In the genomic region with DNA sequence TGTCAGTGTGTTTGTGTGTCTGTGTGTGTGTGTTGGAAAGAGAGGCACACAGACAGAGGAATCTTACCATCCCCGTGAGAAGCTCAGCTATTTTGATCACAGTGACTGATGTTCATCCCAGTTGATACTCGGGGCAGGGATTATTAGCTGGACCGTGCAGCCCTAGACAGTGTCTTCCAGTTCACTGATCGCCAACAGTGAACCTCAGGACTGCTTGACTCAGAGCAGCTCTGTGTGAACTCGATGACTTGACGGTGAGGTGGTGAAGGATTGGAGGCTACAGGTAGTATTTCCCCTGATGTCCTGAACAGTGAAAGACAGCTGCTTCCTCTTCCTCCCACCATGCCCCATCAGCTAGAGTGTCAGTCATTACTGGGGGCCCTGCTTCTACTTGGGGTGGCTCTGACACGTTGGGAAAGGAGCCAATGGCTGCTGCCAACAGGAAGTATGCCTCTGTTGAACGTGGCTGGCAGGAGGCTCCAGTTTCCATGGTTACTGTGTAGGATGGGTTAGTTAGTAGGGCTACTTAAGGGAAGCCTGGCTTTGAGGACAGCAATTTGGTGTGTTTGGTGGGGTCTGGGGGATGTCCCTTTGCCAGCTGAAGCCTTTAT, we compare ENCODE assay signal across 8 mouse cellular contexts.
DNase-seq lines count a peak whose midpoint lies in the region; ATAC-seq and TF ChIP-seq lines count a peak whose summit lies in the region.

No protein-coding gene starts in this region.

- H3K4me1 ChIP-seq in midbrain, embryonic 15.5 days = peaks cover 73% of the 10 kb centered on the region
- H3K4me1 ChIP-seq in stomach, postnatal 0 days (replicated peaks; ENCODE audit: control insufficient read depth, insufficient read depth) = peaks cover 8% of the 10 kb centered on the region

- DNase-seq in layer of hippocampus, adult 8-10 months (ENCODE audit: low spot score in 2 of 2) = peak; percentile 51 to 57
- DNase-seq in layer of hippocampus, adult 11-12 months (ENCODE audit: low spot score) = no peak
- DNase-seq in Muller cell, postnatal 12 days (ENCODE audit: inconsistent ontology term) = peak; percentile 81
- DNase-seq in heart, adult 9 months (ENCODE audit: low spot score in 2 of 2) = no peak
- no peak for DNase-seq in stomach, postnatal 0 days (ENCODE audit: low spot score)
- no peak for DNase-seq in spleen, adult 12 weeks (ENCODE audit: low spot score)

- H3K27me3 ChIP-seq in midbrain, embryonic 15.5 days (replicated peaks) = no peaks in the 10 kb centered on the region
- H3K27me3 ChIP-seq in stomach, postnatal 0 days (ENCODE audit: control insufficient read depth, insufficient read depth, low read length) = no peaks in the 10 kb centered on the region

- WGBS in midbrain, embryonic 15.5 days = 33% methylated on average over 8 of the region's 8 CpGs
- WGBS in stomach, postnatal 0 days = 57% methylated on average over 8 of the region's 8 CpGs

- no peak for TF ChIP-seq EP300 in stomach, postnatal 0 days (optimal IDR thresholded peaks at IDR 0.05)

- no peak overlapping the region for H3K4me2 ChIP-seq in midbrain, embryonic 15.5 days
- no peak overlapping the region for H3K4me2 ChIP-seq in stomach, postnatal 0 days (replicated peaks; ENCODE audit: low read depth)

- TF ChIP-seq CTCF in stomach, postnatal 0 days (IDR thresholded peaks at IDR 0.05; ENCODE audit: low read depth) = no peak

- no peak overlapping the region for H3K9ac ChIP-seq in midbrain, embryonic 15.5 days
- no peak overlapping the region for H3K9ac ChIP-seq in stomach, postnatal 0 days (ENCODE audit: low read length)

- no peak overlapping the region for H3K4me3 ChIP-seq in midbrain, embryonic 15.5 days
- no peak overlapping the region for H3K4me3 ChIP-seq in stomach, postnatal 0 days (ENCODE audit: low read depth, low read length)

- peak overlapping the region; percentile 31; the same call in 1 of the 2 replicates for H3K27ac ChIP-seq in midbrain, embryonic 15.5 days
- H3K27ac ChIP-seq in stomach, postnatal 0 days (replicated peaks) = no peak overlapping the region

- peak; percentile 70 for ATAC-seq in granulocyte monocyte progenitor cell, adult 5-6 weeks (replicated peaks; ENCODE audit: poor library complexity, severe bottlenecking)
- peak; percentile 57 for ATAC-seq in midbrain, embryonic 15.5 days (replicated peaks)
- no peak for ATAC-seq in stomach, postnatal 0 days (ENCODE audit: low FRiP score, low TSS enrichment)

- no peaks in the 10 kb centered on the region for H3K9me3 ChIP-seq in midbrain, embryonic 15.5 days
- no peaks in the 10 kb centered on the region for H3K9me3 ChIP-seq in stomach, postnatal 0 days (ENCODE audit: control insufficient read depth, low read length)

- H3K36me3 ChIP-seq in midbrain, embryonic 15.5 days (replicated peaks) = no peaks in the 10 kb centered on the region
- no peaks in the 10 kb centered on the region for H3K36me3 ChIP-seq in stomach, postnatal 0 days (ENCODE audit: control insufficient read depth, insufficient read depth, low read length)

Comparison
In these comparisons a context has a peak if more than half of its experiments do, and no peak if none do; other contexts are left out.
1. DNase-seq: peak in layer of hippocampus, adult 8-10 months (2 of 2) and Muller cell, postnatal 12 days (single experiment); none in layer of hippocampus, adult 11-12 months (single experiment), heart, adult 9 months (0 of 2), stomach, postnatal 0 days (single experiment) and spleen, adult 12 weeks (single experiment).